In genomic region chr6:137935341-137935740, GRCm38 (mm10) we compare ENCODE assay signal across 10 mouse cellular contexts.
DNase-seq lines count a peak whose midpoint lies in the region; ATAC-seq lines count a peak whose summit lies in the region.
"Had no signal": no experiment of that assay in that cellular context is flagged by ENCODE, and none has a peak within 500 bp of the region (broad histone marks: within the 10 kb centered on the region; RNA-seq: fewer than 3 reads in every experiment).

No protein-coding gene starts in this region.

- no peak for ATAC-seq in heart, embryonic 11.5 days (replicated peaks; ENCODE audit: insufficient number of reproducible peaks, low FRiP score, low TSS enrichment)
- ATAC-seq in stomach, embryonic 16.5 days (ENCODE audit: insufficient read depth, low FRiP score), result peak; percentile 20; the same call in 1 of the 2 replicates
- ATAC-seq in midbrain, embryonic 16.5 days, result no peak

- no peak overlapping the region for H3K9ac ChIP-seq in heart, embryonic 11.5 days (ENCODE audit: low read depth, low read length)
- H3K9ac ChIP-seq in stomach, embryonic 16.5 days (ENCODE audit: low read length), result no peak overlapping the region
- no peak overlapping the region for H3K9ac ChIP-seq in midbrain, embryonic 16.5 days (ENCODE audit: low read depth, low read length)
- H3K9ac ChIP-seq: embryonic facial prominence, embryonic 12.5 days had no signal

- H3K27me3 ChIP-seq in heart, embryonic 11.5 days (ENCODE audit: control insufficient read depth, insufficient read depth, low read length), result no peaks in the 10 kb centered on the region
- H3K27me3 ChIP-seq in stomach, embryonic 16.5 days (ENCODE audit: control insufficient read depth, insufficient read depth, low read length), result no peaks in the 10 kb centered on the region
- H3K27me3 ChIP-seq in midbrain, embryonic 16.5 days (ENCODE audit: control insufficient read depth, insufficient read depth, low read depth, low read length), result no peaks in the 10 kb centered on the region
- H3K27me3 ChIP-seq: embryonic facial prominence, embryonic 12.5 days had no signal

- peak; percentile 3 to 15 for DNase-seq in heart, adult 18-20 months
- peak; percentile 16 for DNase-seq in adrenal gland, adult 8-10 months
- peak; percentile 5 for DNase-seq in gonadal fat pad, adult 2 months (ENCODE audit: low read depth)
- peak; percentile 29 for DNase-seq in left cerebral cortex, postnatal 4 days
- no peak for DNase-seq in liver

- H3K36me3 ChIP-seq in heart, embryonic 11.5 days (ENCODE audit: control insufficient read depth, insufficient read depth, low read length), result no peaks in the 10 kb centered on the region
- H3K36me3 ChIP-seq in stomach, embryonic 16.5 days (ENCODE audit: control insufficient read depth, insufficient read depth, low read length), result no peaks in the 10 kb centered on the region
- no peaks in the 10 kb centered on the region for H3K36me3 ChIP-seq in midbrain, embryonic 16.5 days (ENCODE audit: control insufficient read depth, insufficient read depth, low read length)
- H3K36me3 ChIP-seq: embryonic facial prominence, embryonic 12.5 days; G1E had no signal

- WGBS in heart, embryonic 11.5 days (ENCODE audit: insufficient replicate concordance), result 54% methylated on average over 8 of the region's 8 CpGs
- 17% methylated on average over 8 of the region's 8 CpGs for WGBS in stomach, embryonic 16.5 days
- WGBS in midbrain, embryonic 16.5 days, result 63% methylated on average over 8 of the region's 8 CpGs

- no peak overlapping the region for H3K4me2 ChIP-seq in heart, embryonic 11.5 days
- peak overlapping the region; percentile 32 for H3K4me2 ChIP-seq in stomach, embryonic 16.5 days (ENCODE audit: low read depth, low read length)
- no peak overlapping the region for H3K4me2 ChIP-seq in midbrain, embryonic 16.5 days (ENCODE audit: low read length)
- H3K4me2 ChIP-seq: embryonic facial prominence, embryonic 12.5 days had no signal

- no peak overlapping the region for H3K4me3 ChIP-seq in heart, embryonic 11.5 days (ENCODE audit: low read depth, low read length)
- H3K4me3 ChIP-seq in stomach, embryonic 16.5 days (replicated peaks; ENCODE audit: low read length), result peak overlapping the region; percentile 14; the same call in 1 of the 2 replicates
- no peak overlapping the region for H3K4me3 ChIP-seq in midbrain, embryonic 16.5 days (ENCODE audit: low read depth, low read length)
- H3K4me3 ChIP-seq: embryonic facial prominence, embryonic 12.5 days had no signal

- H3K9me3 ChIP-seq in heart, embryonic 11.5 days (replicated peaks; ENCODE audit: control insufficient read depth, low read length), result no peaks in the 10 kb centered on the region
- H3K9me3 ChIP-seq in stomach, embryonic 16.5 days (replicated peaks; ENCODE audit: control insufficient read depth, low read length), result no peaks in the 10 kb centered on the region
- H3K9me3 ChIP-seq in midbrain, embryonic 16.5 days (replicated peaks; ENCODE audit: control insufficient read depth, low read length, poor library complexity, severe bottlenecking), result no peaks in the 10 kb centered on the region
- H3K9me3 ChIP-seq: embryonic facial prominence, embryonic 12.5 days had no signal

- H3K4me1 ChIP-seq in heart, embryonic 11.5 days (ENCODE audit: control insufficient read depth, insufficient read depth, low read length), result peaks cover 4% of the 10 kb centered on the region; the same call in 1 of the 2 replicates
- H3K4me1 ChIP-seq in stomach, embryonic 16.5 days (ENCODE audit: control insufficient read depth, insufficient read depth, low read length), result peaks cover 10% of the 10 kb centered on the region
- H3K4me1 ChIP-seq in midbrain, embryonic 16.5 days (ENCODE audit: control insufficient read depth, insufficient read depth, low read length), result peaks cover 4% of the 10 kb centered on the region; the same call in 1 of the 2 replicates
- H3K4me1 ChIP-seq: embryonic facial prominence, embryonic 12.5 days had no signal

- no peak overlapping the region for H3K27ac ChIP-seq in heart, embryonic 11.5 days (ENCODE audit: low read depth, low read length)
- 0 out of 2 replicates have a peak overlapping the region, but pooled peaks have one; percentile 10 for H3K27ac ChIP-seq in stomach, embryonic 16.5 days (ENCODE audit: low read length)
- no peak overlapping the region for H3K27ac ChIP-seq in midbrain, embryonic 16.5 days (ENCODE audit: low read length)
- H3K27ac ChIP-seq: embryonic facial prominence, embryonic 12.5 days had no signal

- intact Hi-C loops in left cerebral cortex, postnatal 4 days (cut with DNase I), result no loop called here
